Mouse (Mus musculus) MEL (cell line): ENCODE results near the gene Ppfia4.

ENCODE experiments used
- CTCF ChIP-seq, 3 experiments: IDR thresholded peaks in 2 of 3; conservative IDR thresholded peaks in 1 of 3; 2 replicates each; pipeline ENCODE4 v1.5.1; 2011 to 2012; ENCODE audit warnings: low read length in 3 of 3, low read depth in 2 of 3, mild to moderate bottlenecking in 2 of 3, improper control_type of control experiment in 1 of 3, inconsistent platforms in 1 of 3, mixed read lengths in 1 of 3, moderate library complexity in 1 of 3; ENCODE audit not compliant: control insufficient read depth in 1 of 3, insufficient read depth in 1 of 3, poor library complexity in 1 of 3, severe bottlenecking in 1 of 3
- EP300 ChIP-seq, 2 experiments: IDR thresholded peaks; 2 replicates each; pipeline ENCODE4 v1.6.1; 2011; ENCODE audit warnings: improper control_type of control experiment in 2 of 2, low read length in 2 of 2, low read depth in 1 of 2, mild to moderate bottlenecking in 1 of 2
- ETS1 ChIP-seq: IDR thresholded peaks from 2 replicates; pipeline ENCODE4 v1.6.1; 2012; ENCODE audit warnings: low read depth, mild to moderate bottlenecking, inconsistent platforms, low read length, improper control_type of control experiment, moderate library complexity
- GATA1 ChIP-seq: IDR thresholded peaks from 2 replicates; pipeline ENCODE4 v1.6.1; 2011; ENCODE audit warnings: low read depth, low read length, improper control_type of control experiment
- JUND ChIP-seq: IDR thresholded peaks from 2 replicates; pipeline ENCODE4 v1.6.1; 2011; ENCODE audit warnings: low read depth, mild to moderate bottlenecking, improper control_type of control experiment, low read length
- KAT2A ChIP-seq: conservative IDR thresholded peaks from 2 replicates; pipeline ENCODE4 v1.6.1; 2012; ENCODE audit warnings: low read depth, low read length, improper control_type of control experiment, inconsistent platforms
- MAX ChIP-seq: IDR thresholded peaks from 2 replicates; pipeline ENCODE4 v1.6.1; 2011; ENCODE audit warnings: low read length, improper control_type of control experiment
- MXI1 ChIP-seq: IDR thresholded peaks from 2 replicates; pipeline ENCODE4 v1.6.1; 2011; ENCODE audit warnings: mild to moderate bottlenecking, low read depth, low read length, improper control_type of control experiment
- POLR2A ChIP-seq, 2 experiments: IDR thresholded peaks; 2 replicates each; pipeline ENCODE4 v1.6.1; 2011 to 2012; ENCODE audit warnings: low read length in 2 of 2, mild to moderate bottlenecking in 2 of 2, control low read depth in 1 of 2, improper control_type of control experiment in 1 of 2, low read depth in 1 of 2, moderate library complexity in 1 of 2; ENCODE audit not compliant: control insufficient read depth in 1 of 2, insufficient read depth in 1 of 2, poor library complexity in 1 of 2
- POLR2AphosphoS5 ChIP-seq: IDR thresholded peaks from 2 replicates; pipeline ENCODE4 v1.6.1; 2012; ENCODE audit warnings: low read depth, borderline replicate concordance, mild to moderate bottlenecking, inconsistent platforms, low read length, moderate library complexity, mixed read lengths
- SMC3 ChIP-seq: IDR thresholded peaks from 2 replicates; pipeline ENCODE4 v1.6.1; 2011; ENCODE audit warnings: low read depth, low read length, improper control_type of control experiment
- USF1 ChIP-seq: IDR thresholded peaks from 2 replicates; pipeline ENCODE4 v1.6.1; 2014; ENCODE audit warnings: low read depth, mild to moderate bottlenecking, inconsistent platforms, low read length, improper control_type of control experiment, moderate library complexity
- ZKSCAN1 ChIP-seq: IDR thresholded peaks from 2 replicates; pipeline ENCODE4 v1.6.1; 2012; ENCODE audit warnings: low read depth, mild to moderate bottlenecking, inconsistent platforms, low read length, improper control_type of control experiment, moderate library complexity
- ZMIZ1 ChIP-seq: IDR thresholded peaks from 2 replicates; pipeline ENCODE4 v1.6.1; 2012; ENCODE audit warnings: low read depth, mild to moderate bottlenecking, inconsistent platforms, low read length, improper control_type of control experiment, moderate library complexity

DNA sequence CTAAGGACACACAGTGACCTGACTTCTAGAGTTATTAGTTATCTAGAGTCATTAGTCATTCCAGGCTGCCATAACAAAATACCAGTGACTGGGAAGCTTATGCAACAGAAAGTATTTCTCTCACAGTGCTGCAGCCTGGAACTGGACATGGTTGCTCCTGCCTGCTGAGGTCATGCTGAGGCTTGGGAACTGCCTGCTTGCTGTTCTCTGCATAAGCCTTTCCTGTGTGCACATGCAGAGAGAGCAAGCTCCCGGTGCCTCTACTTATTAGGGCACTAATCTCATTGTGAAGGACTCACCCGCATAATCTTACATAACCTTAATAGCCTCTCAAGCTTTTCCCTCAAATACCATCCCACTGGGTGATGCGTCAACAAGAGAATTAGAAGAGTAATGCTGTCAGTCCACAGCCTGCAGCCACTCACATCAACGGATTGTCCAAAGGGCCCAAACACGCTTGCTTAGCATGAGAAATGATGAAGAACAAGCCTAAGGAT lies 59.9 kb downstream of the Ppfia4 start:
- TF ChIP-seq ZMIZ1 = no peak
- TF ChIP-seq EP300 (IDR thresholded peaks at IDR 0.05; ENCODE audit: low read depth in 1 of 2, low read length in 2 of 2) = no peak
- no peak for TF ChIP-seq POLR2A (IDR thresholded peaks at IDR 0.05; ENCODE audit: control insufficient read depth in 1 of 2, insufficient read depth in 1 of 2, low read depth in 1 of 2, low read length in 2 of 2, poor library complexity in 1 of 2)
- no peak for TF ChIP-seq CTCF (IDR thresholded peaks at IDR 0.05 in 2 of 3, conservative IDR thresholded peaks at IDR 0.05 in 1 of 3; ENCODE audit: control insufficient read depth in 1 of 3, insufficient read depth in 1 of 3, low read depth in 2 of 3, low read length in 3 of 3, poor library complexity in 1 of 3, severe bottlenecking in 1 of 3)
- TF ChIP-seq ZKSCAN1 = no peak
- TF ChIP-seq KAT2A = no peak
- TF ChIP-seq MAX = no peak
- TF ChIP-seq MXI1 = no peak
- no peak for TF ChIP-seq ETS1
- TF ChIP-seq USF1 = no peak
- TF ChIP-seq SMC3 = no peak
- no peak for TF ChIP-seq JUND
- no peak for TF ChIP-seq GATA1
- TF ChIP-seq POLR2AphosphoS5 = no peak
